Mouse (Mus musculus): ENCODE measurements around the gene Trmo.

DNA sequence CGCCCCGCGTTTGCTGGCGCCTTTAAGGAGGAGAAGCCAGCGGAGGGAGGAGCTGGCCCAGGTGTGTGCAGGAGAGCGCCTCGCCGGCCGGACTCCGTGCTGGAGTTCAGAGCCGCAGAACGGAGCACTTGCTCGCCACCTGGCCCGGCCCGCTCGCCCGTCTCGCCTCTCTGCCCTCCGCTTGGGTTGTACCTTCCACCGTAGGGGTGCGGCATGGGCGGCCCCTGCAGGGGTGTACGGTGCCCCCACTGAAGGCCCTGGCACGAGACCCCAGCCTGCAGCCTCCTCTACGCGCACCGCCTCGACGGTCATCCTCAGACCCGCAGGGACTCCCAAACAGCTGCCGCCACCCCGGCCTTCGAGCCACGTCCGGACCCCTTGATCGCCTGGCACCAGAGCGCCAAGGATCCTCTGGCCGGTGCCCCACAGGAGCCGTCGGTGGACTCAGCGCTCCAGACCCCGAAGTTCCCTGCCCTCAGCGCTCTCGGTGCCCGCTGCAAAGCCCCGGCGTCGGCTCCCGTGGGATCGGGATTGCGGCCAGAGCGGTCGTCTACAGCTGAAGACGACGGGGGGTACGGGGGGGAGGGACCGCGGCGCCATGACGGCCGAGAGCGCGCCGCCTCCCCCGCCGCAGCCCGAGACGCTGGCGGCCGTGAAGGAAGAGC lies 45.5 kb downstream of the Trmo start, which contains the start of gene Foxe1:
- TF ChIP-seq CHD2 (IDR thresholded peaks at IDR 0.05; ENCODE audit: low read length) (no peak), USF2 (IDR thresholded peaks at IDR 0.05; ENCODE audit: borderline replicate concordance in 1 of 2, insufficient read depth in 1 of 2, low read depth in 1 of 2, low read length in 2 of 2) (no peak), POLR2A (IDR thresholded peaks at IDR 0.05; ENCODE audit: control insufficient read depth in 1 of 2, insufficient read depth in 1 of 2, low read depth in 1 of 2, low read length in 2 of 2, poor library complexity in 1 of 2) (no peak), NELFE (IDR thresholded peaks at IDR 0.05; ENCODE audit: low read depth, low read length) (no peak), USF1 (IDR thresholded peaks at IDR 0.05; ENCODE audit: low read depth, low read length) (no peak), ZNF384 (IDR thresholded peaks at IDR 0.05; ENCODE audit: low read depth, low read length) (no peak), CTCF (IDR thresholded peaks at IDR 0.05 in 2 of 3, conservative IDR thresholded peaks at IDR 0.05 in 1 of 3; ENCODE audit: control insufficient read depth in 1 of 3, insufficient read depth in 1 of 3, low read depth in 2 of 3, low read length in 3 of 3, poor library complexity in 1 of 3, severe bottlenecking in 1 of 3) (no peak)
